Mouse (Mus musculus) frontal cortex, adult 2 months (tissue): ENCODE data around the gene Fgfr2. TPM values are rescaled to one million over a fixed set of nuclear protein-coding genes. Genes with fewer than 3 reads are reported as not detected.
"Not testable (repeated sequence)": the region's sequence is repeated elsewhere in the genome, so short reads cannot be mapped to it uniquely, and the experiment has no call there.

Experiments
- DNase-seq, 2 experiments: peaks; one replicate each; pipeline ENCODE4 v3.0.0; 2022; ENCODE audit warnings: low spot score in 1 of 2; ENCODE audit errors: extremely low spot score in 1 of 2
- polyA plus RNA-seq: library from polyadenylated mRNA; depleted of rRNA; stranded (reverse); fragments of >200 nt; gene quantifications from 2 replicates; pipeline ENCODE4 v1.2.3, GENCODE M21; 2012

Gene Fgfr2
- polyA plus RNA-seq, 1 experiment, result 69.6 TPM

- DNase-seq, result no peak
Measured at GRCm38 (mm10) chr7:130455587-130456246, 2667.4 kb downstream of the Fgfr2 start.

GRCm38 (mm10) chr7:130454226-130454625 is 2668.9 kb downstream of the Fgfr2 start:
- no peak for DNase-seq

- no peak for DNase-seq
Measured at GRCm38 (mm10) chr7:130435776-130436175, 2687.4 kb downstream of the Fgfr2 start.

- no peak for DNase-seq
Measured at GRCm38 (mm10) chr7:130432141-130432540, 2691.0 kb downstream of the Fgfr2 start.

- DNase-seq, result no peak
Measured at GRCm38 (mm10) chr7:130426586-130426985, 2696.6 kb downstream of the Fgfr2 start.

- no peak for DNase-seq
Measured at GRCm38 (mm10) chr7:130425991-130426390, 2697.2 kb downstream of the Fgfr2 start.

GRCm38 (mm10) chr7:130419961-130420360 is 2703.2 kb downstream of the Fgfr2 start:
- no peak for DNase-seq

GRCm38 (mm10) chr7:130407622-130408021 is 2715.5 kb downstream of the Fgfr2 start:
- no peak for DNase-seq

- DNase-seq, result no peak
Measured at GRCm38 (mm10) chr7:130403346-130403745, 2719.8 kb downstream of the Fgfr2 start.

- DNase-seq, result no peak
Measured at GRCm38 (mm10) chr7:130394697-130395096, 2728.5 kb downstream of the Fgfr2 start.

GRCm38 (mm10) chr7:130390060-130390459 is 2733.1 kb downstream of the Fgfr2 start:
- not testable (repeated sequence) for DNase-seq

GRCm38 (mm10) chr7:130386308-130386707 is 2736.8 kb downstream of the Fgfr2 start:
- no peak for DNase-seq

- DNase-seq, result no peak
Measured at GRCm38 (mm10) chr7:130385732-130386294, 2737.3 kb downstream of the Fgfr2 start.

- DNase-seq, result no peak
Measured at GRCm38 (mm10) chr7:130382126-130382525, 2741.0 kb downstream of the Fgfr2 start.

GRCm38 (mm10) chr7:130381387-130381951 is 2741.7 kb downstream of the Fgfr2 start:
- peak; percentile 23 to 53 for DNase-seq

- peak in 1 of 2 experiments; percentile 37 for DNase-seq
Measured at GRCm38 (mm10) chr7:130380769-130381355, 2742.3 kb downstream of the Fgfr2 start.

GRCm38 (mm10) chr7:130380367-130380766 is 2742.8 kb downstream of the Fgfr2 start:
- no peak for DNase-seq

- no peak for DNase-seq
Measured at GRCm38 (mm10) chr7:130379886-130380285, 2743.3 kb downstream of the Fgfr2 start.

- no peak for DNase-seq
Measured at GRCm38 (mm10) chr7:130378308-130378707, 2744.8 kb downstream of the Fgfr2 start.

GRCm38 (mm10) chr7:130374311-130374710 is 2748.8 kb downstream of the Fgfr2 start:
- DNase-seq, result no peak

GRCm38 (mm10) chr7:130368827-130369641 is 2754.1 kb downstream of the Fgfr2 start:
- no peak for DNase-seq
